Mouse (Mus musculus): ENCODE data around the gene Cytl1.

The Cytl1 gene

DNA sequence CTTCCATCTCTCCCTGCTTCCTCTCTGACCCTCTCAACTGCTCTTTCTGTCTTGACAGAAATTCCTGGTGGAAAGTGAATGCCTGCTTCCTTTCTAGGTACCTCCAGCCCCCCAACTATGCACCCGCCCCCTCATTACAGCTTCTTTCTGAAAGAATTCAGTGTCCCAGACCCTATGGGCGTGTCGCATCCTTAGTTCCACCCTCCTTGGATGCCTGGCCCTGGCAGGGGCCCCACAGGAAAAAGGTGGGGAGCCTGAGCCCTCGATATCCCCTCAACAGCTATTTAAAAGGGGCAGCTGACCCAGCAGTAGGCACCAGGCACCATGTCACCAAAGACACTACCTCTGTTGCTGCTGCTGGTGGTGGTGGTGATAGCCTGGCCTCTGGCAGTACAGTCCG is at the start of gene Cytl1:
TSS of gene Cytl1 (plus strand) at position 296 of the 400 bp plus-strand sequence.
- DNase-seq (ENCODE audit: low read depth, low spot score) = no peak

GRCm38 (mm10) chr5:37692759-37693158 is 42.6 kb upstream of the Cytl1 start:
- DNase-seq (ENCODE audit: low read depth, low spot score) = no peak

GRCm38 (mm10) chr5:37695773-37696172 is 39.5 kb upstream of the Cytl1 start:
- DNase-seq (ENCODE audit: low read depth, low spot score) = no peak

DNA sequence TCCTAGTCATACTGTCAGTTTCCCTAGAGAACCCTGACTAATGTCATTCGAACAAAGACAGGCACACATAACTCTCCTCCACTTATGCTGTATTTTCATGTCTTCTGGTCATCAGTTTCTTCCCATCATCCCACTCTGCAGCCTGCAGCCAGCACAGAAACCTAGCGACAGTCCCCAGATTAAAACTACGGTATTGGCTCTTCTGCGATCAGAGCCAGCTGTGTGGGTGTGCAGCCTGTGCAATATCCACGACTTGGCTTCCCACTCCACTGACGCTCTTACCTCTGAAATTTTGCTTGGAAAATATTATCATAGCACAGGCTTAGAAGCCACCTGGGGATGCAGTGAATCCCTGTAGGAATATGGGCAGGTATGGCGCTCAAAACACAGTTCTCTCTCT is 38.0 kb upstream of the Cytl1 start:
- peak; percentile 46 for DNase-seq (ENCODE audit: low read depth, low spot score)

GRCm38 (mm10) chr5:37699757-37700156 is 35.6 kb upstream of the Cytl1 start:
- no peak for DNase-seq (ENCODE audit: low read depth, low spot score)

GRCm38 (mm10) chr5:37704962-37705361 is 30.4 kb upstream of the Cytl1 start:
- no peak for DNase-seq (ENCODE audit: low read depth, low spot score)

- DNase-seq (ENCODE audit: low read depth, low spot score) = no peak
These were observed 27.2 kb upstream of the Cytl1 start for GRCm38 (mm10) chr5:37708124-37708523.

DNA sequence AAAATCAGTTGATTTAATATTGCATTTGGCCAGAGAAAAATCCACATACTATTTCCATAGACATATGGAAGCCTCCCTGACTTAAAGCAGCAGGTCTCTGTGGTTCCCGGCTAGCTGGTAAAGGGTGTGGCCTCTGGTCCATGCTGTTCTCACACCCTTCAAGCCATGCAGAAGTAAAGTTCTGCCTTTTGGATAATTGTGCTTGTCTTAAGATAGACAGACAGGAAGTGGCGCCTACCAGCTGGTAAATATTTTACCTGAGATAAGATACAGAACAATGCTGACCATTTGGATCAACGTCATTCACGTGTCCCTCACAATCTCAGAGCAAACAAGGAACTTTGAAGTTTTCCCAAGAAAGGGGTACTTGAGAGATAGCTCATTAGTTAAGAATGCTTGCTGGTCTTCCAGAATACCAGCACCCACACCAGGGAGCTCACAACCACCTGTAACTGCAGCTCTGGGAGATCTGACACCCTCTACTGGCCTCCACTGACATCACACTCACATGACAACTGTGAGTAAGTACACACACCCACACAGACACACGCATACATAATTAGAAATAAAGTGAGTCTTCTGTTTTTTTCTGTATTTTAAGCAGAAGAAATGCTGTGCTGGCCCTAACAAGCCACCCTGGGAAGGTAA is 25.9 kb upstream of the Cytl1 start:
- DNase-seq (ENCODE audit: low read depth, low spot score) = no peak

- no peak for DNase-seq (ENCODE audit: low read depth, low spot score)
These were observed 18.6 kb upstream of the Cytl1 start, which contains the start of gene Stk32b for GRCm38 (mm10) chr5:37716505-37717372. Gene Stk32b (minus strand): TSS chr5:37717171.

DNA sequence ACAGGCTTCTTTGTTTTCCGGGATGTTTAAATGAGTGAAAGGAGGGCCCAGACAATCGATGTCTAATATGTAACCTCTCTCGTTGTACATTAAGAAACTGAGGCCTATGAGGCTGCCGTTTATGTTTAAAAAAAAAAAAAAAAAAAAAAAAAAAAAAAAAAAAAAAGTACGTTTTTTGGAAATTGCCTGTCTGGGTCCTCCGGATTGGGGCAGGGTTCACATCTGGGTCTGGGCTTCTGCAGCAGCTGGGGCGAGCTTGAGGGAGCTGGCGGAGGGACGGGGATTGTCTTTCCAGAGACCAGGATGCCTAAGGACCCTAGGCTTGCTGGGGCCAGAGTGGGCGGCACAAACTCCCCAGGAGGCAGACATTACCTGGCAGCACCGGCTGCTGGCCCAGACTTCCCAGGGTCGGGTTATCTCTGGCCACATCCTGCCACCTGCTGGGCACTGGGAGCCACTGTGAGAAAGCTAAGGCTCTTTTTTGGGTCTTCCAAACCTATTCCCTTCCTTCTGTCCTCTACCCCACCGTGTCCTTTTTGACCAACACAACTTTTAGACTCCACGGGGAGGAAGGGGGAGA is 17.8 kb upstream of the Cytl1 start:
- DNase-seq (ENCODE audit: low read depth, low spot score) = no peak

GRCm38 (mm10) chr5:37720670-37721069 is 14.6 kb upstream of the Cytl1 start:
- DNase-seq (ENCODE audit: low read depth, low spot score) = no peak

- no peak for DNase-seq (ENCODE audit: low read depth, low spot score)
These were observed 10.0 kb upstream of the Cytl1 start for GRCm38 (mm10) chr5:37725220-37725886.

GRCm38 (mm10) chr5:37730781-37731180 is 4.5 kb upstream of the Cytl1 start:
- DNase-seq (ENCODE audit: low read depth, low spot score) = no peak

- no peak for DNase-seq (ENCODE audit: low read depth, low spot score)
These were observed 894 bp downstream of the Cytl1 start for GRCm38 (mm10) chr5:37736213-37736612.

DNA sequence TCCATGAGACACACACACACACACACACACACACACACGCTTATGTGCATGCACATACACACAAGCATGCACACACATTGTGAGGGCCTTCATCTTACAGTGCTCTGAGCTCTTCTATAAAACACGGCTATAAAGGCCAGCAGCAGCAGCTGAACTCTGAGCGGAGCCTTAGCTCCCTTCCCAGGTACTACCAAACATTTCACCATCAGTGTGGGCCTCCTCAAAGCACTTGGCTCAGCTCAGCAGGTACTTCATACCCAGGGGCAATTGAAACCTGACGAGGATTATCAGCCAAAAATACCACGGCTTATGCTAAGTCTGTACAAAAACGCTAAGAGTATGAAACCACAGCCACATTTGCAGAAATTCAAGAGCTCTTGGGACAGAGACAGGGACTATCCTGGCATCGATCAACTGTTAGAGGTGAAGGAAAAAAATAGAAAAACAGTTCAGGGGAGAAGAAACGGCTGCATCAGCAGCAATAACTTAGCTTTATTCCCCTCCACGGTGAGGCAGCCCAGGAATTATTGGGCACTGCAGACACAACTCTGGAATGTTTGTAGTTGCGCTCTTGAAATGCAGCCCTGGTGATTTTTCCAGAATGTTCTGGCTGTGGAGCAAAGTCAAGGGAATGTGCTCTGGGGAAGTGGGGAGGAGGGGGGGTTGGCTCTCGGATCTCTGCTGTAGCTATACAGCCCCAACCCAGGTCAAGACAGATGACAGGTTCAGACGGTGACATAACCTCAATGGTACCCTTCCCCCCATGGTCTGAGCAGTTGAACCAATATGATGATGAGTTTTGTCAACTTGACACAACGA is 8.8 kb downstream of the Cytl1 start:
- no peak for DNase-seq (ENCODE audit: low read depth, low spot score)

DNA sequence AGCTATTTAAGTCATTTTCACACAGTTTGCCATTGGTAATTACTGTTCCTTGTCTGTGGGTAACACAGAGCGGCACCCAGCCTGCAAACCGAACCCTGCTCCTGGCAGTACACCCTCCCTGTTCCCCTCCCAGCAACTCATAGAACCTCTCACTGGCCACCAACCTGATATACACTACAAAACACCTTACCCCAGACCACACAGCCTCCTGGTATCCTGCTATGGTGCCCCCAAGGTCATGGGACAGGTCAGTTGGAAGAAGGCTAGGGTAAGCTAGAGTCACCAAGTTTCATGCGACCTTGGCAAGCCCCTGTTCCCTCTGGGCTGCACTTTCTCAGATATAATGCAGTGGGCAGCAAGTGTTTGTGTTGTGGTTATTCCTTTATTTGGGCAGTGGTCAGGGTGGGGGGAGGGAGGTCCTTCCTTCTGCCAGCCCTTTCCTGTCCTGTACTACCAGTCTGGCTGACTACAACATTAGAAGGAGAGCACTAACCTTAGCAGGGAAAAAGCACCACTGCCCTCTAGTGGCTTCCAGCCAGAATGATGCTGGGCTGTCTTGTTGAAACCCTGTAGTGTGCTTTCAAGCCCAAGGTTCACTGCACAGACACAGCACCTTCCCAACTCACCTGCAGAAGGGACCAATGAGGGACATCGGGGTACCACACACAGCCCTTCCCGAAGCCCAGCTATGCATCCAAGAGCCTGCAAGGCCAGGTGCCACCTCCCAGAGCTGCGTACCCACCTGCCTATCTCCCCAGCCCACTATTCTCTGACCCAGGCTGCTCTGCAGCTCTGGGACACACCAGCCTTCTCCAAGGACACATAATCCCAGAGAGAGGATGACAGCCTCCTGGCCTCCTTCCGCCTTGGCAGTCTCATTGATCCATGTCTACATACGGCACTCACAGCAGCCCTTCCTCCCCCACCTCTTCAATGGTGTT is 17.0 kb downstream of the Cytl1 start:
- DNase-seq (ENCODE audit: low read depth, low spot score) = peak; percentile 36

DNA sequence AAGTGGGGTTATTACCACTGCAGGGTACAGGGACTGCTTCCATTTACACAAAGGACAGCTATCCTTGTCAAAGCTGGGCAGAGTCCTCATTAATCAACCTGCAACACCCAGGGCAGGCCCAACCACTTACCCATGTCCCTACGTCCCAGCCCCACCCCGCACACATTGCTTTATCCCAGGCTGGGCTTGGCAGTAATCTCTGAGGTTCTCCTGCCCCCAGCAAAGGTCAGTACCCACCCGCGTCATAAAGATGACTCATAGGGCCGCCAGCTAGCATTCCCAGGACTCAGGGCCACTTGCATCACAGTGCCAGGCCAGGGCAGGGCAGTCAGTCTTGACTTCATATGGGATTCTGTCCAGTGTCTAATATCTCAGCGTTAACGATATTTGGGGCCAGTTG is 18.0 kb downstream of the Cytl1 start:
- no peak for DNase-seq (ENCODE audit: low read depth, low spot score)

- no peak for DNase-seq (ENCODE audit: low read depth, low spot score)
These were observed 26.7 kb downstream of the Cytl1 start for GRCm38 (mm10) chr5:37762046-37762445.

GRCm38 (mm10) chr5:37765851-37766250 is 30.5 kb downstream of the Cytl1 start:
- no peak for DNase-seq (ENCODE audit: low read depth, low spot score)

- no peak for DNase-seq (ENCODE audit: low read depth, low spot score)
These were observed 31.9 kb downstream of the Cytl1 start for GRCm38 (mm10) chr5:37767231-37767630.
